Mouse (Mus musculus): ENCODE data around the gene Slc9a5. TPM values are rescaled to one million over a fixed set of nuclear protein-coding genes. Genes with fewer than 3 reads are reported as not detected.

Gene Slc9a5
- polyA plus RNA-seq, 1 experiment from 2014 or later: 3.8 TPM

GRCm38 (mm10) chr8:105308428-105308827 lies 40.2 kb upstream of the Slc9a5 start:
- WGBS: 96% methylated on average over 10 of the region's 10 CpGs
- ATAC-seq: no peak
- Histone ChIP-seq H3K36me3 (ENCODE audit: control insufficient read depth, insufficient read depth, low read length) (peaks cover 66% of the 10 kb centered on the region), H3K27ac (ENCODE audit: low read depth, low read length) (no peak overlapping the region), H3K9ac (ENCODE audit: low read length) (no peak overlapping the region), H3K4me1 (ENCODE audit: control insufficient read depth, insufficient read depth, low read length) (0 out of 2 replicates have a peak, but pooled peaks cover 3% of the 10 kb centered on the region), H3K9me3 (replicated peaks; ENCODE audit: control insufficient read depth, low read length) (no peaks in the 10 kb centered on the region), H3K4me2 (ENCODE audit: low read length) (no peak overlapping the region), H3K27me3 (replicated peaks; ENCODE audit: control insufficient read depth, insufficient read depth, low read length) (no peaks in the 10 kb centered on the region), H3K4me3 (ENCODE audit: low read depth, low read length) (no peak overlapping the region)
- no peak for DNase-seq (ENCODE audit: low spot score)

- H3K9me3 ChIP-seq (replicated peaks; ENCODE audit: control insufficient read depth, low read length): no peaks in the 10 kb centered on the region
- ATAC-seq (no peak), DNase-seq (ENCODE audit: low spot score) (no peak)
- H3K4me2 ChIP-seq (ENCODE audit: low read length): no peak overlapping the region
- H3K9ac ChIP-seq (ENCODE audit: low read length): no peak overlapping the region
- peaks cover 68% of the 10 kb centered on the region for H3K36me3 ChIP-seq (ENCODE audit: control insufficient read depth, insufficient read depth, low read length)
- H3K4me3 ChIP-seq (ENCODE audit: low read depth, low read length): no peak overlapping the region
- no peak overlapping the region for H3K27ac ChIP-seq (ENCODE audit: low read depth, low read length)
- H3K4me1 ChIP-seq (ENCODE audit: control insufficient read depth, insufficient read depth, low read length): 0 out of 2 replicates have a peak, but pooled peaks cover 3% of the 10 kb centered on the region
- H3K27me3 ChIP-seq (replicated peaks; ENCODE audit: control insufficient read depth, insufficient read depth, low read length): no peaks in the 10 kb centered on the region
- 81% methylated on average over 15 of the region's 15 CpGs for WGBS
These were observed 39.3 kb upstream of the Slc9a5 start for GRCm38 (mm10) chr8:105309142-105309847.

- H3K9me3 ChIP-seq (replicated peaks; ENCODE audit: control insufficient read depth, low read length): no peaks in the 10 kb centered on the region
- no peak overlapping the region for H3K27ac ChIP-seq (ENCODE audit: low read depth, low read length)
- no peak overlapping the region for H3K4me2 ChIP-seq (ENCODE audit: low read length)
- peaks cover 69% of the 10 kb centered on the region for H3K36me3 ChIP-seq (ENCODE audit: control insufficient read depth, insufficient read depth, low read length)
- H3K27me3 ChIP-seq (replicated peaks; ENCODE audit: control insufficient read depth, insufficient read depth, low read length): no peaks in the 10 kb centered on the region
- H3K4me3 ChIP-seq (ENCODE audit: low read depth, low read length): no peak overlapping the region
- DNase-seq (ENCODE audit: low spot score) (no peak), ATAC-seq (no peak)
- 86% methylated on average over 8 of the region's 8 CpGs for WGBS
- H3K4me1 ChIP-seq (ENCODE audit: control insufficient read depth, insufficient read depth, low read length): 0 out of 2 replicates have a peak, but pooled peaks cover 3% of the 10 kb centered on the region
- no peak overlapping the region for H3K9ac ChIP-seq (ENCODE audit: low read length)
These were observed 38.5 kb upstream of the Slc9a5 start for GRCm38 (mm10) chr8:105310118-105310517.

GRCm38 (mm10) chr8:105311718-105312117 lies 36.9 kb upstream of the Slc9a5 start:
- no peak for DNase-seq (ENCODE audit: low spot score)
- Histone ChIP-seq H3K4me1 (ENCODE audit: control insufficient read depth, insufficient read depth, low read length) (no peaks in the 10 kb centered on the region), H3K9ac (ENCODE audit: low read length) (no peak overlapping the region), H3K36me3 (ENCODE audit: control insufficient read depth, insufficient read depth, low read length) (peaks cover 79% of the 10 kb centered on the region), H3K4me2 (ENCODE audit: low read length) (no peak overlapping the region), H3K27me3 (replicated peaks; ENCODE audit: control insufficient read depth, insufficient read depth, low read length) (no peaks in the 10 kb centered on the region), H3K27ac (ENCODE audit: low read depth, low read length) (no peak overlapping the region), H3K9me3 (replicated peaks; ENCODE audit: control insufficient read depth, low read length) (no peaks in the 10 kb centered on the region), H3K4me3 (ENCODE audit: low read depth, low read length) (no peak overlapping the region)
- WGBS: 83% methylated on average over 1 of the region's 1 CpGs
- ATAC-seq: no peak

- Histone ChIP-seq H3K27ac (ENCODE audit: low read depth, low read length) (no peak overlapping the region), H3K9ac (ENCODE audit: low read length) (no peak overlapping the region), H3K4me3 (ENCODE audit: low read depth, low read length) (no peak overlapping the region), H3K4me1 (ENCODE audit: control insufficient read depth, insufficient read depth, low read length) (no peaks in the 10 kb centered on the region), H3K27me3 (replicated peaks; ENCODE audit: control insufficient read depth, insufficient read depth, low read length) (no peaks in the 10 kb centered on the region), H3K4me2 (ENCODE audit: low read length) (no peak overlapping the region), H3K9me3 (replicated peaks; ENCODE audit: control insufficient read depth, low read length) (no peaks in the 10 kb centered on the region), H3K36me3 (ENCODE audit: control insufficient read depth, insufficient read depth, low read length) (peaks cover 74% of the 10 kb centered on the region)
- no peak for ATAC-seq
- 93% methylated on average over 8 of the region's 8 CpGs for WGBS
- no peak for DNase-seq (ENCODE audit: low spot score)
These were observed 35.7 kb upstream of the Slc9a5 start for GRCm38 (mm10) chr8:105312891-105313481.

GRCm38 (mm10) chr8:105313622-105314402 lies 34.8 kb upstream of the Slc9a5 start:
- no peak overlapping the region for H3K4me3 ChIP-seq (ENCODE audit: low read depth, low read length)
- DNase-seq (ENCODE audit: low spot score) (no peak), ATAC-seq (no peak)
- H3K9ac ChIP-seq (ENCODE audit: low read length): no peak overlapping the region
- no peaks in the 10 kb centered on the region for H3K4me1 ChIP-seq (ENCODE audit: control insufficient read depth, insufficient read depth, low read length)
- H3K9me3 ChIP-seq (replicated peaks; ENCODE audit: control insufficient read depth, low read length): no peaks in the 10 kb centered on the region
- WGBS: 87% methylated on average over 9 of the region's 9 CpGs
- no peak overlapping the region for H3K27ac ChIP-seq (ENCODE audit: low read depth, low read length)
- no peak overlapping the region for H3K4me2 ChIP-seq (ENCODE audit: low read length)
- peaks cover 72% of the 10 kb centered on the region for H3K36me3 ChIP-seq (ENCODE audit: control insufficient read depth, insufficient read depth, low read length)
- no peaks in the 10 kb centered on the region for H3K27me3 ChIP-seq (replicated peaks; ENCODE audit: control insufficient read depth, insufficient read depth, low read length)

- ATAC-seq (no peak), DNase-seq (ENCODE audit: low spot score) (no peak)
- Histone ChIP-seq H3K36me3 (ENCODE audit: control insufficient read depth, insufficient read depth, low read length) (peaks cover 71% of the 10 kb centered on the region), H3K27ac (ENCODE audit: low read depth, low read length) (no peak overlapping the region), H3K27me3 (replicated peaks; ENCODE audit: control insufficient read depth, insufficient read depth, low read length) (no peaks in the 10 kb centered on the region), H3K9me3 (replicated peaks; ENCODE audit: control insufficient read depth, low read length) (no peaks in the 10 kb centered on the region), H3K9ac (ENCODE audit: low read length) (no peak overlapping the region), H3K4me3 (ENCODE audit: low read depth, low read length) (no peak overlapping the region), H3K4me1 (ENCODE audit: control insufficient read depth, insufficient read depth, low read length) (no peaks in the 10 kb centered on the region), H3K4me2 (ENCODE audit: low read length) (no peak overlapping the region)
- 89% methylated on average over 18 of the region's 18 CpGs for WGBS
These were observed 33.4 kb upstream of the Slc9a5 start for GRCm38 (mm10) chr8:105315073-105315769.

GRCm38 (mm10) chr8:105317941-105318340 lies 30.7 kb upstream of the Slc9a5 start:
- no peaks in the 10 kb centered on the region for H3K27me3 ChIP-seq (replicated peaks; ENCODE audit: control insufficient read depth, insufficient read depth, low read length)
- no peak overlapping the region for H3K4me2 ChIP-seq (ENCODE audit: low read length)
- H3K9ac ChIP-seq (ENCODE audit: low read length): no peak overlapping the region
- H3K4me1 ChIP-seq (ENCODE audit: control insufficient read depth, insufficient read depth, low read length): no peaks in the 10 kb centered on the region
- DNase-seq (ENCODE audit: low spot score): no peak
- ATAC-seq: no peak
- H3K27ac ChIP-seq (ENCODE audit: low read depth, low read length): no peak overlapping the region
- no peak overlapping the region for H3K4me3 ChIP-seq (ENCODE audit: low read depth, low read length)
- WGBS: 94% methylated on average over 4 of the region's 4 CpGs
- H3K9me3 ChIP-seq (replicated peaks; ENCODE audit: control insufficient read depth, low read length): no peaks in the 10 kb centered on the region
- peaks cover 62% of the 10 kb centered on the region for H3K36me3 ChIP-seq (ENCODE audit: control insufficient read depth, insufficient read depth, low read length)

Measured in forebrain, embryonic 14.5 days (tissue).